Mouse (Mus musculus): Measurements from ENCODE around the gene Papss1.
A peak's percentile ranks its signal among the peaks of the same experiment; 100 is the strongest.

Gene Papss1

GRCm38 (mm10) chr3:131636126-131636525 lies 71.6 kb downstream of the Papss1 start:
- peak; percentile 94 for DNase-seq

DNA sequence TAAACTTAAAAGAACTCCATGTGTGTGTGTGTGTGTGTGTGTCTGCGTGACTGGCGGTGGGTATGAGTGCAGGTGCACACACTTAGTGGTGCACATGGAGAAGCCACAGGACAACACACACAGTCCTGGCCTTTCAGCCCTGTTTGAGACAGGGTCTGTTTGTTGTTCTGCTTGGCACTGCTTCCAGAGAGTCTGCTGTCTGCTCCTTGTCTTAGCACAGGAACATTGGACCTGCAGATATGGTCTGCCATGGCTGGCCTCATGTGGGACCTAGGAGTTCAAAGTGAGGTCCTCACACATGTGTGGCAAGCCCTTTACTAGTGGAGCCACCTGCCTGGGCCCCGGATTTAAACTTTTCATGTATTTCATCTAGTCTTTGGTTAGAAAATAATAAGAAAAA lies 72.4 kb downstream of the Papss1 start:
- DNase-seq = peak; percentile 52

GRCm38 (mm10) chr3:131637664-131638063 lies 73.1 kb downstream of the Papss1 start:
- peak; percentile 66 for DNase-seq

- peak; percentile 92 for DNase-seq
Observed at GRCm38 (mm10) chr3:131638216-131638615, 73.6 kb downstream of the Papss1 start.

DNA sequence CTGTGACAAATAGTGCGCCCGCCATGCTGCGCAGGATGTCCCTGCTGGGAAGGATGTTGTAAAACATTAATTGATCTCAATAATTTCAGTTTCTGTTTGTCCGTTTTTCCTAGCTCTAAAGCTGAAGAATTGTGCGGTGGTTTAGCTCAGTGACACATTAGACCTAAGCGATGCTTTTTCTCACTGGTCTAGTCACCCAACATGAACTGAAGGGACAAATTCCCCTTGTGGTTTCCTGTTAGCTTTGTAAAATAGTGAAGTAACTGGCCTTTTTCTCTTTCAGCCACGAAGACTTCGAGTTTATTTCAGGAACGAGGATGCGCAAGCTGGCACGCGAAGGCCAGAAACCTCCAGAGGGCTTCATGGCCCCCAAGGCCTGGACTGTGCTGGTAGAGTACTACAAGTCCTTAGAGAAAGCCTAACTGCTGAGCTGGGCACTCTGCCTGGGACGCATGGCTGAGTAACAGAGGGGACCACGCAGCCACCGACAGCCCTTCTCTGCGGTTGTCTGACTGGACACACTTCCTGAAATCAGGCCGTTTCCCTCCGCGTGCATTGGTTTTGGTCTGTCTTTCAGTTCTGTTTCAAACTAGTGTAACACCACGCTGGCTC lies 78.2 kb downstream of the Papss1 start:
- DNase-seq = peak; percentile 95

GRCm38 (mm10) chr3:131645203-131645602 lies 80.6 kb downstream of the Papss1 start:
- peak; percentile 45 for DNase-seq

DNA sequence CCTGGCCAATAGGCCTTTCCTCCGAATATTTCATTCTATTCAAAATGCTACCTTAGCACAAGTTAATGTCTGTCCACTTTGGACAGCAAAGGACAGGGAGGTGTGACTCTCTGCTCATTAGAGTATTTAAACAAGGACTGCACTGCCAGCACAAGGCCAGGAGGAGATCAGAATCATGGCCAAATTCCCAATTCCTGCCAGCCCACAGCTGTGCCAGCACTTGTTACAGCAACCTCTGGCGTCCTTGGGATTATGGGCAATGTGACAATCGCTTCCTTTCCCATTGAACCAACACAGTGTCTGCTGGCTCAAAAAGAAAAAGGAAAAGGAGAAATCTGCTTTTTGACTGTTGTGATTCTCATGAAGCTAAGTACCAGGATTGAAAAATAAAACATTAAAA lies 89.8 kb downstream of the Papss1 start:
- DNase-seq = peak; percentile 76

DNA sequence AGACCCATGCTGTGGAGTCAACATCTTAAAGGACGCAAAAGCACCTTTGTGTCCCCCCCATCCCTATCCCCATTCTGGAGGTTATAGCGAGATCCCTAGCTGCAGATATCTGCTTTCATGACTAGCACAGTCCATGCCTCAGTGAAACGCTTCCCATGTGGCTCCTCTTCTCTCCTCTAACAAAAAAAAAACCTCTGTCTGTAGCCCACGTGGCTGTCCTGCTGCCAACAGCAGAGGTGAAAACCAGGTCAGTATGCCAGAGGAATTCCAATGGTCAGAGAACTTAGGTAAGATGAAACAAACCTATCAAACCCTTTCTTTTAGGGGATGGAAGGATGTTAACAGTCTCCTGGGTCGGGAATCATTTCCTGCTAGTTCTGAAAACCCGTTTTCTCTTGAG lies 91.5 kb downstream of the Papss1 start:
- no peak for DNase-seq

- DNase-seq = no peak
Observed at GRCm38 (mm10) chr3:131660126-131660525, 95.6 kb downstream of the Papss1 start.

DNA sequence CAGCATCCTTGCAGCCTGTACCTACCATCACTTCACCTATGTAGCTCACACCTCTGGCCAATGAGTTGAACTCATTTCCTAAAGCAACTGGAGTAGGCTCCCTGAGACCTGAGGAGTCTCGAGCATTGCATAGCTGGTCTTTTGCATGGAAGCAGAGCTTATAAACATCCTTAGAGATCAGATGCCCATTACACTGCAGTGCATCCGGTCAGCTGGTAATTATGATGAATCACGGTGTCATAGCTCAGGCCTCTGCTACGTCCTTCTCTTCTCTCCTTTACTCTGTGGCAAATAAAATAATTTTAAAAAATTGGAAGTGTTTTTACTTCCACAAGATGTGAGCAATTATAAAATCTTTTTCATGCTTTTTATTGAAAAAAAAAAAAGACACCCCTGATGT lies 96.1 kb downstream of the Papss1 start:
- no peak for DNase-seq

- DNase-seq = no peak
Observed at GRCm38 (mm10) chr3:131662589-131663148, 98.1 kb downstream of the Papss1 start.

GRCm38 (mm10) chr3:131669910-131670309 lies 105.3 kb downstream of the Papss1 start:
- DNase-seq = no peak

GRCm38 (mm10) chr3:131686106-131686505 lies 121.5 kb downstream of the Papss1 start:
- DNase-seq = peak; percentile 72

- DNase-seq = peak; percentile 67
Observed at GRCm38 (mm10) chr3:131689949-131690348, 125.4 kb downstream of the Papss1 start.

DNA sequence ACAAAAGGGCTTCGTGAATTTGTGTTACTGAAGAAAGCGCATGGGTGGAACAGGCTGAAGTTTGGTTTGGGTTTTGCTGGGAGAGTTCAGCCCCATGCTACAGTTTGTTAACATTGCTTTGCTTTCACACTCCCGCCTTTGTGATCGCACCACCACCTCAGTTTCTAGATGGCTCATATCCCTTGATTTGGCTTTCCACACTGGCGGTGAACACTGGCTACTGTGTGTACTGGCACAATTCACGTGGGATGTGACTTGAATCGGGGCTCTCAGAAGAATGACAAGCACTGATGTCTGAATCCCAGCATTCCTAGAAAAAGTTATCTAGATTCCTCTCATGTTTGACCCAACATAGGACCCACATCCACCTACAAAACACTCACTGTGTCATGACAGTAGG lies 126.0 kb downstream of the Papss1 start:
- DNase-seq = peak; percentile 34

DNA sequence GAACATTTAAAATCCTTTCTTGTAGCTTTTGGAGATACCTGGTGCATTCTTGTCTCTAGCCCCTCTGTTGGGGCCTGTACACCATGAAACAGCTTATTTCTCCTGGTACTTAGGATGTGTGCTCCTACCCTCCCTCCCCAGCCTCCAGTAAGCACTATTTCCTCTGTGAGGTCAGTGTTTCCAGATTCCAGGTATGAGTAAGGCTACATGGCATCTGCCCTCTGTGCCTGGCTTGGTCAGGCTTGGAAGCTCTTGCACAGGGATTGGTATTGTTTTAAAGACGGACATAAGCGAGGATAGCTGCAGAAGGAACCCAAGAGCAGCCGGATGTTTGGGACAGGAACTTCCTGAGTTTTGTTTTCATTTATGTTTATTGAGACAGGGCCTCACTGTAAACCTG lies 126.6 kb downstream of the Papss1 start:
- DNase-seq = peak; percentile 61
